Mouse (Mus musculus) MEL (cell line): ENCODE measurements at regions not wholly inside any gene's neighbourhood (a gene's known extent, or its start where the extent isn't known, plus 50 kb on each side); places are given as distances from the start of the nearest gene placed in this dataset.

Experiments
- DNase-seq: peaks from one replicate; pipeline ENCODE4 v3.0.0; 2011; ENCODE audit warnings: low read depth, low spot score
- H3K27ac ChIP-seq: 2 replicates; pipeline ENCODE4 v1.5.1; 2012; ENCODE audit warnings: low read depth, mild to moderate bottlenecking, control low read depth, low read length, moderate library complexity; ENCODE audit not compliant: control insufficient read depth
- H3K27me3 ChIP-seq, 2 experiments: fragments of 150-350 bp in 1 of 2; sonication (generic) in 1 of 2; 2 replicates each; pipeline ENCODE4 v1.6.1; 2012; ENCODE audit warnings: low read length in 2 of 2, mild to moderate bottlenecking in 2 of 2, improper control_type of control experiment in 1 of 2, moderate library complexity in 1 of 2; ENCODE audit not compliant: insufficient read depth in 2 of 2, control insufficient read depth in 1 of 2
- H3K36me3 ChIP-seq, 2 experiments: 2 replicates each; pipeline ENCODE4 v1.6.1; 2012 to 2014; ENCODE audit warnings: low read length in 2 of 2, improper control_type of control experiment in 1 of 2, inconsistent platforms in 1 of 2, mild to moderate bottlenecking in 1 of 2; ENCODE audit not compliant: insufficient read depth in 2 of 2, control insufficient read depth in 1 of 2
- H3K4me1 ChIP-seq, 2 experiments: fragments of 150-350 bp in 1 of 2; sonication (generic) in 1 of 2; 2 replicates each; pipeline ENCODE4 v1.6.1; 2012; ENCODE audit warnings: low read length in 2 of 2, improper control_type of control experiment in 1 of 2, mild to moderate bottlenecking in 1 of 2; ENCODE audit not compliant: insufficient read depth in 2 of 2, control insufficient read depth in 1 of 2
- H3K4me3 ChIP-seq, 2 experiments: fragments of 150-350 bp in 1 of 2; sonication (generic) in 1 of 2; 2 replicates each; pipeline ENCODE4 v1.5.1; 2012; ENCODE audit warnings: low read depth in 2 of 2, low read length in 2 of 2, mild to moderate bottlenecking in 2 of 2, moderate library complexity in 2 of 2, control low read depth in 1 of 2, improper control_type of control experiment in 1 of 2; ENCODE audit not compliant: control insufficient read depth in 1 of 2, insufficient read depth in 1 of 2
- H3K79me2 ChIP-seq: 2 replicates; pipeline ENCODE4 v1.6.1; 2012; ENCODE audit warnings: mild to moderate bottlenecking, low read length, moderate library complexity; ENCODE audit not compliant: control insufficient read depth, poor library complexity, insufficient read depth
- H3K9ac ChIP-seq: 2 replicates; pipeline ENCODE4 v1.6.1; 2012; ENCODE audit warnings: low read depth, mild to moderate bottlenecking, control low read depth, low read length, moderate library complexity; ENCODE audit not compliant: control insufficient read depth, poor library complexity, severe bottlenecking
- H3K9me3 ChIP-seq: fragments of 150-350 bp; sonication (generic); replicated peaks from 2 replicates; pipeline ENCODE4 v1.6.1; 2012; ENCODE audit warnings: mild to moderate bottlenecking, low read length, improper control_type of control experiment, moderate library complexity; ENCODE audit not compliant: insufficient read depth
- BHLHE40 ChIP-seq: IDR thresholded peaks from 2 replicates; pipeline ENCODE4 v1.6.1; 2012; ENCODE audit warnings: low read depth, mild to moderate bottlenecking, inconsistent platforms, low read length, improper control_type of control experiment, borderline replicate concordance
- CHD2 ChIP-seq: IDR thresholded peaks from 2 replicates; pipeline ENCODE4 v1.6.1; 2011; ENCODE audit warnings: low read length, improper control_type of control experiment
- CTCF ChIP-seq, 3 experiments: IDR thresholded peaks in 2 of 3; conservative IDR thresholded peaks in 1 of 3; 2 replicates each; pipeline ENCODE4 v1.5.1; 2011 to 2012; ENCODE audit warnings: low read length in 3 of 3, low read depth in 2 of 3, mild to moderate bottlenecking in 2 of 3, improper control_type of control experiment in 1 of 3, inconsistent platforms in 1 of 3, mixed read lengths in 1 of 3, moderate library complexity in 1 of 3; ENCODE audit not compliant: control insufficient read depth in 1 of 3, insufficient read depth in 1 of 3, poor library complexity in 1 of 3, severe bottlenecking in 1 of 3
- ELF1 ChIP-seq: IDR thresholded peaks from 2 replicates; pipeline ENCODE4 v1.6.1; 2014; ENCODE audit warnings: low read depth, mild to moderate bottlenecking, inconsistent platforms, low read length, improper control_type of control experiment, moderate library complexity
- GABPA ChIP-seq: IDR thresholded peaks from 2 replicates; pipeline ENCODE4 v1.6.1; 2012; ENCODE audit warnings: low read depth, mild to moderate bottlenecking, inconsistent platforms, low read length, improper control_type of control experiment, moderate library complexity
- GATA1 ChIP-seq: IDR thresholded peaks from 2 replicates; pipeline ENCODE4 v1.6.1; 2011; ENCODE audit warnings: low read depth, low read length, improper control_type of control experiment
- HCFC1 ChIP-seq: IDR thresholded peaks from 2 replicates; pipeline ENCODE4 v1.6.1; 2012; ENCODE audit warnings: low read depth, mild to moderate bottlenecking, inconsistent platforms, low read length, improper control_type of control experiment, moderate library complexity
- KAT2A ChIP-seq: conservative IDR thresholded peaks from 2 replicates; pipeline ENCODE4 v1.6.1; 2012; ENCODE audit warnings: low read depth, low read length, improper control_type of control experiment, inconsistent platforms
- MAX ChIP-seq: IDR thresholded peaks from 2 replicates; pipeline ENCODE4 v1.6.1; 2011; ENCODE audit warnings: low read length, improper control_type of control experiment
- MAZ ChIP-seq: IDR thresholded peaks from 2 replicates; pipeline ENCODE4 v1.6.1; 2012; ENCODE audit warnings: low read depth, mild to moderate bottlenecking, inconsistent platforms, low read length, improper control_type of control experiment
- MYC ChIP-seq: IDR thresholded peaks from 2 replicates; pipeline ENCODE4 v1.6.1; 2011; ENCODE audit warnings: low read depth, mild to moderate bottlenecking, low read length, improper control_type of control experiment, moderate library complexity
- NELFE ChIP-seq: IDR thresholded peaks from 2 replicates; pipeline ENCODE4 v1.6.1; 2011; ENCODE audit warnings: low read depth, low read length, improper control_type of control experiment
- NRF1 ChIP-seq: IDR thresholded peaks from 2 replicates; pipeline ENCODE4 v1.6.1; 2014; ENCODE audit warnings: low read depth, mild to moderate bottlenecking, inconsistent platforms, low read length, improper control_type of control experiment, moderate library complexity; ENCODE audit not compliant: poor library complexity, insufficient read depth, severe bottlenecking
- POLR2A ChIP-seq, 2 experiments: IDR thresholded peaks; 2 replicates each; pipeline ENCODE4 v1.6.1; 2011 to 2012; ENCODE audit warnings: low read length in 2 of 2, mild to moderate bottlenecking in 2 of 2, control low read depth in 1 of 2, improper control_type of control experiment in 1 of 2, low read depth in 1 of 2, moderate library complexity in 1 of 2; ENCODE audit not compliant: control insufficient read depth in 1 of 2, insufficient read depth in 1 of 2, poor library complexity in 1 of 2
- POLR2AphosphoS2 ChIP-seq: IDR thresholded peaks from 2 replicates; pipeline ENCODE4 v1.6.1; 2011; ENCODE audit warnings: low read length, improper control_type of control experiment
- RAD21 ChIP-seq: IDR thresholded peaks from 2 replicates; pipeline ENCODE4 v1.6.1; 2011; ENCODE audit warnings: mild to moderate bottlenecking, low read depth, low read length, improper control_type of control experiment
- RCOR1 ChIP-seq: IDR thresholded peaks from 2 replicates; pipeline ENCODE4 v1.6.1; 2012; ENCODE audit warnings: low read depth, mild to moderate bottlenecking, inconsistent platforms, low read length, improper control_type of control experiment
- SIN3A ChIP-seq: IDR thresholded peaks from 2 replicates; pipeline ENCODE4 v1.6.1; 2012; ENCODE audit warnings: low read length, improper control_type of control experiment, inconsistent platforms
- SMC3 ChIP-seq: IDR thresholded peaks from 2 replicates; pipeline ENCODE4 v1.6.1; 2011; ENCODE audit warnings: low read depth, low read length, improper control_type of control experiment
- TAL1 ChIP-seq: IDR thresholded peaks from 2 replicates; pipeline ENCODE4 v1.6.1; 2012; ENCODE audit warnings: mild to moderate bottlenecking, inconsistent platforms, low read length, moderate library complexity, mixed read lengths
- TCF12 ChIP-seq: IDR thresholded peaks from 2 replicates; pipeline ENCODE4 v1.6.1; 2014; ENCODE audit warnings: low read depth, mild to moderate bottlenecking, inconsistent platforms, low read length, improper control_type of control experiment, moderate library complexity
- UBTF ChIP-seq: IDR thresholded peaks from 2 replicates; pipeline ENCODE4 v1.6.1; 2012; ENCODE audit warnings: low read depth, mild to moderate bottlenecking, inconsistent platforms, low read length, improper control_type of control experiment, moderate library complexity, borderline replicate concordance; ENCODE audit not compliant: insufficient read depth
- USF1 ChIP-seq: IDR thresholded peaks from 2 replicates; pipeline ENCODE4 v1.6.1; 2014; ENCODE audit warnings: low read depth, mild to moderate bottlenecking, inconsistent platforms, low read length, improper control_type of control experiment, moderate library complexity
- USF2 ChIP-seq, 2 experiments: IDR thresholded peaks; 2 replicates each; pipeline ENCODE4 v1.6.1; 2011 to 2012; ENCODE audit warnings: improper control_type of control experiment in 2 of 2, low read length in 2 of 2, borderline replicate concordance in 1 of 2, inconsistent platforms in 1 of 2, low read depth in 1 of 2, mild to moderate bottlenecking in 1 of 2; ENCODE audit not compliant: insufficient read depth in 1 of 2
- ZC3H11A ChIP-seq: IDR thresholded peaks from 2 replicates; pipeline ENCODE4 v1.6.1; 2012; ENCODE audit warnings: low read depth, mild to moderate bottlenecking, inconsistent platforms, low read length, improper control_type of control experiment

GRCm38 (mm10) chr2:57504678-57505077, 267.2 kb downstream of the Gpd2 start:
- TF ChIP-seq CHD2 (no peak), TCF12 (no peak), MAZ (no peak), SIN3A (no peak), GABPA (no peak), CTCF (IDR thresholded peaks at IDR 0.05 in 2 of 3, conservative IDR thresholded peaks at IDR 0.05 in 1 of 3; ENCODE audit: control insufficient read depth in 1 of 3, insufficient read depth in 1 of 3, low read depth in 2 of 3, low read length in 3 of 3, poor library complexity in 1 of 3, severe bottlenecking in 1 of 3) (no peak), USF2 (IDR thresholded peaks at IDR 0.05; ENCODE audit: borderline replicate concordance in 1 of 2, insufficient read depth in 1 of 2, low read depth in 1 of 2, low read length in 2 of 2) (no peak), MAX (no peak), BHLHE40 (no peak), UBTF (no peak), USF1 (no peak), GATA1 (no peak), NRF1 (no peak), MYC (no peak), POLR2AphosphoS2 (no peak), ZC3H11A (no peak), TAL1 (no peak), POLR2A (IDR thresholded peaks at IDR 0.05; ENCODE audit: control insufficient read depth in 1 of 2, insufficient read depth in 1 of 2, low read depth in 1 of 2, low read length in 2 of 2, poor library complexity in 1 of 2) (no peak), RCOR1 (no peak)
- TF ChIP-seq, all 39 proteins: peak for 0
- Histone ChIP-seq H3K27ac (no peak overlapping the region), H3K79me2 (no peaks in the 10 kb centered on the region), H3K4me3 (no peak overlapping the region), H3K9ac (no peak overlapping the region), H3K4me1 (no peaks in the 10 kb centered on the region), H3K36me3 (no peaks in the 10 kb centered on the region), H3K9me3 (no peaks in the 10 kb centered on the region), H3K27me3 (no peaks in the 10 kb centered on the region)
- no peak for DNase-seq

- no peaks in the 10 kb centered on the region for H3K9me3 ChIP-seq
- TF ChIP-seq SMC3 (no peak), SIN3A (no peak), ELF1 (no peak), RCOR1 (no peak), HCFC1 (no peak), MAX (no peak), ZC3H11A (no peak), POLR2A (IDR thresholded peaks at IDR 0.05; ENCODE audit: control insufficient read depth in 1 of 2, insufficient read depth in 1 of 2, low read depth in 1 of 2, low read length in 2 of 2, poor library complexity in 1 of 2) (no peak), RAD21 (no peak), TCF12 (no peak), USF1 (no peak), GATA1 (no peak), KAT2A (no peak), USF2 (IDR thresholded peaks at IDR 0.05; ENCODE audit: borderline replicate concordance in 1 of 2, insufficient read depth in 1 of 2, low read depth in 1 of 2, low read length in 2 of 2) (no peak), NELFE (no peak), UBTF (no peak)
- no peaks in the 10 kb centered on the region for H3K27me3 ChIP-seq
- DNase-seq = no peak
- no peak overlapping the region for H3K4me3 ChIP-seq
- no peaks in the 10 kb centered on the region for H3K4me1 ChIP-seq
- no peaks in the 10 kb centered on the region for H3K36me3 ChIP-seq
- no peak overlapping the region for H3K27ac ChIP-seq
- no peak overlapping the region for H3K9ac ChIP-seq
- H3K79me2 ChIP-seq = no peaks in the 10 kb centered on the region
Observed at GRCm38 (mm10) chr2:57522465-57522864, 285.0 kb downstream of the Gpd2 start.
